Mouse (Mus musculus) intestine, embryonic 14.5 days (tissue): Measurements from ENCODE around the gene Hivep2. TPM values are rescaled to one million over a fixed set of nuclear protein-coding genes. Genes with fewer than 3 reads are reported as not detected.
A peak's percentile ranks its signal among the peaks of the same experiment; 100 is the strongest.

Experiments used
- ATAC-seq: fragments of 200-750 bp; cut with Nextera tagmentation; replicated peaks from 2 replicates; pipeline ENCODE4 v1.8.0; 2017; ENCODE audit warnings: low read depth, moderate number of reproducible peaks, moderate TSS enrichment, moderate library complexity; ENCODE audit not compliant: low FRiP score, low TSS enrichment
- DNase-seq: peaks from one replicate; pipeline ENCODE4 v3.0.0-alpha.2; 2018; ENCODE audit warnings: low spot score
- H3K27ac ChIP-seq: fragments of 300-500 bp; sonication (generic); 2 replicates; pipeline ENCODE4 v1.5.1; 2014; ENCODE audit warnings: low read depth, mild to moderate bottlenecking, control low read depth
- H3K27me3 ChIP-seq: fragments of 300-500 bp; sonication (generic); replicated peaks from 2 replicates; pipeline ENCODE4 v1.6.1; 2014; ENCODE audit warnings: low read length, control low read depth; ENCODE audit not compliant: control insufficient read depth, insufficient read depth
- H3K36me3 ChIP-seq: fragments of 300-500 bp; sonication (generic); 2 replicates; pipeline ENCODE4 v1.6.1; 2014; ENCODE audit warnings: low read length, control low read depth; ENCODE audit not compliant: control insufficient read depth, insufficient read depth
- H3K4me1 ChIP-seq: fragments of 300-500 bp; sonication (generic); replicated peaks from 2 replicates; pipeline ENCODE4 v1.6.1; 2014; ENCODE audit warnings: low read length, control low read depth, mixed read lengths; ENCODE audit not compliant: control insufficient read depth, insufficient read depth
- H3K4me2 ChIP-seq: fragments of 300-500 bp; sonication (generic); 2 replicates; pipeline ENCODE4 v1.6.1; 2014; ENCODE audit warnings: low read length
- H3K4me3 ChIP-seq: fragments of 300-500 bp; sonication (generic); 2 replicates; pipeline ENCODE4 v1.5.1; 2014; ENCODE audit warnings: low read depth, low read length, control low read depth, mixed read lengths
- H3K9ac ChIP-seq: fragments of 300-500 bp; sonication (generic); 2 replicates; pipeline ENCODE4 v1.6.1; 2014; ENCODE audit warnings: mild to moderate bottlenecking, low read length
- H3K9me3 ChIP-seq: fragments of 300-500 bp; sonication (generic); 2 replicates; pipeline ENCODE4 v1.6.1; 2016; ENCODE audit warnings: low read length, control low read depth; ENCODE audit not compliant: control insufficient read depth
- WGBS: fragments of 180-500 bp; shearing (Covaris S2); extraction: QIAGEN DNeasy Blood & Tissue Kit; methylation state at CpG from one replicate; pipeline ENCODE4 v1.1.7; 2014; 5-methylcytosine and 5-hydroxymethylcytosine counted together
- polyA plus RNA-seq: library from polyadenylated mRNA; unstranded; fragments of >200 nt; fragmentation: Nextera tagmentation; extraction: Ambion mirVana; gene quantifications from 2 replicates; pipeline ENCODE4 v1.2.1, GENCODE M21; 2014

Gene Hivep2
- polyA plus RNA-seq = 7.1 and 7.2 TPM in 2 replicates

GRCm38 (mm10) chr10:13965974-13966829 is at the start of gene Hivep2:
Hivep2 (plus strand) TSS chr10:13966075.
- Histone ChIP-seq H3K36me3 (no peaks in the 10 kb centered on the region), H3K9me3 (no peaks in the 10 kb centered on the region), H3K4me1 (0 out of 2 replicates have a peak, but pooled peaks cover 4% of the 10 kb centered on the region), H3K27ac (peak within 1 kb of the TSS; percentile 97), H3K4me2 (peak within 1 kb of the TSS; percentile 95), H3K4me3 (peak within 1 kb of the TSS; percentile 84), H3K9ac (peak within 1 kb of the TSS; percentile 88), H3K27me3 (no peaks in the 10 kb centered on the region; the same call in 1 of the 2 replicates)
- WGBS = under 1% methylated on average over 53 of the region's 67 CpGs
- ATAC-seq (peak; percentile 57), DNase-seq (peak; percentile 88)

DNA sequence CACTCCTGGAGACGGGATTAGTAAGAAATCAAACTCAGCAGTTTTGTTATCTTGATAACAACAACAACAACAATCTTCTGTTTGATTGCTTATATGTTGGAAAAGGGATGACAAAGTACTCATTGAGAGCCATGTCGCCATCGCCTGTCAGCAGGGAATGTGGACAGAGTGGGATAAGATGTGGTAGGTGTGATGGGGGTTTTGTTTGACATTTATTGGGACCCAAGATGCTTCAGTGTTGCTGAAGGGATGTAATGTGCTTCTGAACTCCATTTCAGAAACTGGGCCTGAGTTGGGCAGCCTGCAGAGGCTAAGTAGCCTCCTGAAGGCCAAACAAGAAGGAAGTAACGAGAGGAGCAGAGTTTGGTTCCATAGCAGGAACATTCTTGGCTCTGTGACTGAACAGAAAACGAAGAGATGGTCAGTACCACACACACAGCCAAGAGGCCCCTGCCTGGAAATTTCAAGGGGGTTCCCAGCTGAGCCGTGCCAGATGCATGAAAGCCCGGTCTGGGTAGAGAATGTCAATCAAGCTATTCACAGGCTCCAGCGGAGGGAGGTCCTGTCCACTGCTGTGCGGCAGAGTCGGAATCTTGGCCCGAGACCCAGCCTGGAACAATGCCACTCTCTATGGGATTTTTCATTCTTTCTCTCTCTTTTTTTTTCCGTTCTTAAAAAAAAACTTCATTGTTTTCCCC is 49.1 kb upstream of the Hivep2 start:
- Histone ChIP-seq H3K4me3 (no peak overlapping the region), H3K4me2 (no peak overlapping the region), H3K9me3 (no peaks in the 10 kb centered on the region), H3K36me3 (no peaks in the 10 kb centered on the region), H3K27ac (no peak overlapping the region), H3K4me1 (peaks cover 6% of the 10 kb centered on the region; the same call in 1 of the 2 replicates), H3K27me3 (no peaks in the 10 kb centered on the region), H3K9ac (no peak overlapping the region)
- DNase-seq (peak; percentile 57), ATAC-seq (0 out of 2 replicates have a peak, but pooled peaks have one; percentile 60)
- 53% methylated on average over 12 of the region's 12 CpGs for WGBS

GRCm38 (mm10) chr10:13921641-13922385 is 44.1 kb upstream of the Hivep2 start:
- ATAC-seq = no peak
- Histone ChIP-seq H3K27ac (no peak overlapping the region), H3K9me3 (no peaks in the 10 kb centered on the region), H3K4me3 (no peak overlapping the region), H3K27me3 (no peaks in the 10 kb centered on the region), H3K9ac (no peak overlapping the region), H3K36me3 (no peaks in the 10 kb centered on the region), H3K4me2 (no peak overlapping the region), H3K4me1 (no peaks in the 10 kb centered on the region; the same call in 1 of the 2 replicates)
- no peak for DNase-seq
- WGBS = 78% methylated on average over 9 of the region's 9 CpGs

DNA sequence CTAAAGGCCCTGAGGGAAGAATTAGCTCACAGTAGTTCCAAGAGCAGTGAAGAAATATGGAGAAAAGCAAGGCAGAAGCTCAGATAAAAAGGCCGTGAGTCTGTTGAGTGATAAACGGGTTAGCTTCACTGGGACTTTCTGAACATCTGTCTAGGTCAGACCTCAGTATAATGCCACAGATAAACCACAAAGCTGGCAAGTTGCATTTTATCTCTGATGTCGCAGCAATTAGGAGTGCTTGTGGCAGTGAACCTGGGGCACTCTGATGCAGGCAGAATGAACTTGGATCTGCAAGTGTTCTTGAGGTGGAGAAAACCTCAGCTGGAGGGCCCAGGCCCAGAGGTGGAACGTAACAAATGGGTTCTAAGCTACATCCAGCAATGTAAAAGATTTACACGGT is 36.6 kb upstream of the Hivep2 start:
- WGBS = 87% methylated on average over 5 of the region's 5 CpGs
- Histone ChIP-seq H3K27ac (no peak overlapping the region), H3K4me3 (no peak overlapping the region), H3K9me3 (no peaks in the 10 kb centered on the region), H3K36me3 (no peaks in the 10 kb centered on the region), H3K27me3 (no peaks in the 10 kb centered on the region), H3K9ac (no peak overlapping the region), H3K4me2 (no peak overlapping the region), H3K4me1 (no peaks in the 10 kb centered on the region)
- ATAC-seq (no peak), DNase-seq (no peak)

GRCm38 (mm10) chr10:13932147-13932546 is 33.7 kb upstream of the Hivep2 start:
- no peaks in the 10 kb centered on the region for H3K36me3 ChIP-seq
- no peak overlapping the region for H3K4me3 ChIP-seq
- no peaks in the 10 kb centered on the region for H3K9me3 ChIP-seq
- H3K4me2 ChIP-seq = no peak overlapping the region
- DNase-seq = no peak
- no peak overlapping the region for H3K9ac ChIP-seq
- ATAC-seq = no peak
- 72% methylated on average over 3 of the region's 3 CpGs for WGBS
- H3K27me3 ChIP-seq = no peaks in the 10 kb centered on the region
- no peaks in the 10 kb centered on the region for H3K4me1 ChIP-seq
- H3K27ac ChIP-seq = no peak overlapping the region

DNA sequence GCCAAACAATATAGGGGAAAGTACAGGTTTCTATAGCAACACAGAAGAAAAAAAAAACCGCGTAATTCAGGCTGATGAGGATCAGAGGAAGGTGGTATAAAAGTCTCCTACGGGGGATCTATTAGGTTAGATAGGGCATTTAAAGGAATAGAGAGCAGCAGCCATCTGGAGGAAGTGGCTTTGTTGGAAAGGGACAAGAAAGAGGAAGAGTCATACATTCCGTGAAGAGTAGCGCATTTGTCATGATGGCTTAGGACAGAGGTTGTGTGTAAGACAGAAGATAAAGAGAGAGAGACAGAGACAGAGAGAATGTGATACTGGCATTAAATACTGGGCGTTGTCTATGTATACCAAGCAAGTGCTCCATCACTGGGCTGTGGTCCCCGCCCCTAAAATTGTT is 32.6 kb upstream of the Hivep2 start:
- 84% methylated on average over 7 of the region's 7 CpGs for WGBS
- no peaks in the 10 kb centered on the region for H3K4me1 ChIP-seq
- no peaks in the 10 kb centered on the region for H3K27me3 ChIP-seq
- no peak overlapping the region for H3K4me2 ChIP-seq
- no peak overlapping the region for H3K4me3 ChIP-seq
- H3K27ac ChIP-seq = no peak overlapping the region
- H3K36me3 ChIP-seq = no peaks in the 10 kb centered on the region
- no peak for ATAC-seq
- H3K9ac ChIP-seq = no peak overlapping the region
- no peaks in the 10 kb centered on the region for H3K9me3 ChIP-seq
- DNase-seq = no peak

DNA sequence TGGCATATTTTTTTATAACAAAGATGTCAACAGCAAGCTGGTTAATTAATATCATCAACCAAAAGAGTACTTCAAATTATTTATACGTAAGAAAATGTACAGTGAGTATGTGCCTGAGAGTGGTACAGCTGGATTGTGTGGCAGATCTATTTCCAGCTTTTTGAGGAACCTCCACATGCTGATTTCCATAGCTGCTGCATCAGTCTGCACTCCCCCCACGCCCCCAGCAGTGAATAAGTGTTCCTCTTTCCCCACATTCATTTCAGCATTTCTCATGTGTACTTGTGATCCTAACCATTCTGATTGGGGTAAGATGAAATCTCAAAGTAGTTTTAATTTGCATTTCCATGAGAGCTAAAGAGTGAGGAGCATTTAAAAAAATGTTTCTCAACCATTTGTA is 30.2 kb upstream of the Hivep2 start:
- H3K27me3 ChIP-seq = no peaks in the 10 kb centered on the region
- no peak overlapping the region for H3K9ac ChIP-seq
- no peak for DNase-seq
- H3K36me3 ChIP-seq = no peaks in the 10 kb centered on the region
- no peaks in the 10 kb centered on the region for H3K4me1 ChIP-seq
- 70% methylated on average over 2 of the region's 2 CpGs for WGBS
- no peak overlapping the region for H3K4me3 ChIP-seq
- no peak for ATAC-seq
- no peak overlapping the region for H3K4me2 ChIP-seq
- no peaks in the 10 kb centered on the region for H3K9me3 ChIP-seq
- H3K27ac ChIP-seq = no peak overlapping the region

- H3K4me2 ChIP-seq = no peak overlapping the region
- H3K27ac ChIP-seq = no peak overlapping the region
- no peak for ATAC-seq
- no peaks in the 10 kb centered on the region for H3K27me3 ChIP-seq
- no peak overlapping the region for H3K9ac ChIP-seq
- no peaks in the 10 kb centered on the region for H3K9me3 ChIP-seq
- WGBS = 73% methylated on average over 2 of the region's 2 CpGs
- H3K4me3 ChIP-seq = no peak overlapping the region
- DNase-seq = no peak
- no peaks in the 10 kb centered on the region for H3K36me3 ChIP-seq
- H3K4me1 ChIP-seq = no peaks in the 10 kb centered on the region
Measured at GRCm38 (mm10) chr10:13941406-13941805, 24.5 kb upstream of the Hivep2 start.
